Mouse (Mus musculus): ENCODE results near the gene Ly6g6d. TPM values are rescaled to one million over a fixed set of nuclear protein-coding genes. Genes with fewer than 3 reads are reported as not detected.

Gene Ly6g6d
- polyA plus RNA-seq (2015; fragmentation: Nextera tagmentation; extraction: Ambion mirVana) = 1.2 and 2.1 TPM in 2 replicates

GRCm38 (mm10) chr17:35077786-35078233 lies at the start of gene Ly6g6d:
Ly6g6d (minus strand) TSS chr17:35078065.

GRCm38 (mm10) chr17:35126206-35126611 lies 48.3 kb upstream of the Ly6g6d start, which contains the start of gene D17H6S53E:
D17H6S53E (plus strand) TSS chr17:35126373.

GRCm38 (mm10) chr17:35121871-35122303 lies 44.0 kb upstream of the Ly6g6d start, which contains the start of gene Csnk2b:
Csnk2b (minus strand) TSS chr17:35122053.

DNA sequence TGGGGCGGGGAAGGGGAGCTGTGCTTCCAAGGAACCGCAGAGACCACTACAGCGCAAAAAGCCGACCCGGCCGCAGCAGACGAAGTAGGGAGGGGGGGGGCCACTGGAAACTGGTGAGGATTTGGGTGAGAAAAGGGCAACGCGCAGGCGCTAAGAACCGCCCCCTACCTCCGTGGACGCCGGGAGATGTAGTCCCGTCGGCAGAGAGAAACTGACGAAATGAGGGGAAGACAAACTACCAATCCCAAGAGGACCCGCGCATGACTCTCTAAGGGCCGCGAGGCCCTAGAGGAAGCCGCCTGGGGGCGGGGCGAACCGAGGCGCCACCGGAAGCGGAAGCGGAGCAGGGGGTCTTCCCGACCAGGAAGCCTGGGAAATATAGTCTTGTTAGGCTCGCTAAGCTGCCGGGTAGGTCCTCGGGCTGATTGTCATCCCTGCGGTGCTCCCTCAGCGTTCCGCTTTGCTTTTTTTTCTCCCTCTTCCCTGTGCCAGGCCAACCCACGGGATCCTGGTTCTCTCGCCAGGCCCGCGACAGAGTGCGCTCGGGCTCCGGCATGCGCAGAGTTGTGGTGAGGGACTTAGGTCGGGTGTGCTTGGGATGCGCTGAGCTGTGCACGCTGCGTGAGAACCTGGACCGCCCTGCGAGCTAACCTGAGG lies 43.4 kb upstream of the Ly6g6d start, which contains the start of gene Gpank1:
TSS of gene Gpank1 (plus strand) at position 313 of the 657 bp plus-strand sequence.

GRCm38 (mm10) chr17:35115046-35116019 lies 37.5 kb upstream of the Ly6g6d start, which contains the start of gene Ly6g5b:
Ly6g5b (minus strand) TSS chr17:35115428.

DNA sequence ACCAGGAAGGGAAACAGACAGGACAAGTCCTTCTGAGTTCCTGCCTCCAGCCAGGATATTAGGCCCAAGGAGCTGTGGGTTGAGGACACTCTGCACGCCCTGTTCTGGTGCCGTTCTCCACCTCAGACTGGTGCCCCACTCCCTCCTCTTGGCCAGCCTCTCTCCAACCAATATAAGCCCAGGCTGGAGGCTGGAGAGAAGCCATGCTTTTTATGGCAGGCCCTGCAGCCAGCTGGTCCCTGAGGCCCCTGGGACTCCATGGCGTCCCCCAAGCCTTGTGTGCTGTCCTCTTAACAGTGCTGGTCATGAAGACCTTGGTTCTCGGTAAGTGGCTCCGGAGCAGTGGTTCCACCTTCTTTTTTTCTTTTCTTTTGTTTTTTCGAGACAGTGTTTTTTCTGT lies 30.2 kb upstream of the Ly6g6d start, which contains the start of gene Ly6g5c:
TSS of gene Ly6g5c (plus strand) at position 183 of the 400 bp plus-strand sequence.

GRCm38 (mm10) chr17:35088825-35089644 lies 11.2 kb upstream of the Ly6g6d start, which contains the start of gene Abhd16a:
Abhd16a (plus strand) TSS chr17:35089263.

GRCm38 (mm10) chr17:35085208-35085865 lies 7.5 kb upstream of the Ly6g6d start, which contains the start of gene Ly6g6f:
Ly6g6f (minus strand) TSS chr17:35085610.

DNA sequence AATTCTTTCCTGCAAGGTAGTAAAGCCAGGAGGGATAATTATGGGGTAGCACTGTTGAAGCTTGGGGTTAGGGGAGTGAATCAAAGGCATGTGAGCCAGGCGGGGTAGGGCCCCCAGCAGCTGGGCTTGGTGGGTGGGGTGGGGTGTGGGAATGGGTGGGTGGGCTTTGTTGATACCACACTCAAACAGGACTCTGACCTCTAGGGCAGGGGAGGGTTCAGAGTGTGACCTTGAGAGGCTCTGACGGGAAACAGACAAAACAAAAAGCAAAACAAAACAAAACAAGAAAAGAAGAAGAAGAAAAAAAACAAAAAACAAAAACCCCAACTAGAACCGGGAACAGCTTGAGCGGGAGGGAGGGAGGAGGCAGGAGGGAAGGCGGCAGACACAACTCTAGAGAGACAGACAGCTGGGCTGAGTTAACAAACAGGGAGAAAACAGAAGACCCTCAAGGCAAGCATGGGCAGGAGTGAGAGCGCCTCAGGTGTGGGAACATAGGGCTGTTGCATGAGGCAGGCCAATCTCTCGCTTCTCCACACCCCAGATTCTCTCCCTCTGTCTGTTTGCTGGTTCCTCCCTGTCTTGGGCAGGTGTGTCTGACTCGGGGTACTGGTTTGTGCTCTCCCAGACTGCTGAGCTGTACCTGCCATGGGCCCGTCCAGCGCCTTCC lies 1.2 kb downstream of the Ly6g6d start, which contains the start of gene Ly6g6e:
TSS of gene Ly6g6e (plus strand) at position 396 of the 670 bp plus-strand sequence.

DNA sequence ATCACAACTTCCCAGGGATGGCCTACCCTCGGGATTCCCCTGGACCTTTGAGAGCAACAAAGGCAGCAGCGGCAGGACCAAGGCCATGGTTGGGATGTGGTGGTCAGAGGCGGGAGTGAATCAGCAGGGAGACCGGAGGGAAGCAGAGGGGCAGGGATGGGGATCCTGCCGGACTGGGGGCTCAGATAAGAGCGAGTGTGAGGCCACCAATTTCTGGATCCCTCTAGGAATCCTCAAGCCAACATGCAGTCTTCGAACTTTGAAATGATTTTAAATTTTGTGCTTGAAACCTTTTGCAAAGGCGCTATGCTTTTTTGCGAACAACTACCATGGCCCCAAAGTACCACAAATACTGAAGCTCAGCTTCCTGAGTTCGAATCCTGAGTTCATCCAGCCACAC lies 11.8 kb downstream of the Ly6g6d start, which contains the start of gene Mpig6b:
TSS of gene Mpig6b (minus strand) at position 101 of the 400 bp plus-strand sequence.

GRCm38 (mm10) chr17:35064951-35065947 lies 12.6 kb downstream of the Ly6g6d start, which contains the start of gene Ly6g6c:
Ly6g6c (plus strand) TSS chr17:35065388.

GRCm38 (mm10) chr17:35058911-35059892 lies 18.7 kb downstream of the Ly6g6d start, which contains the start of gene Ddah2:
Ddah2 (plus strand) TSS chr17:35059035.

DNA sequence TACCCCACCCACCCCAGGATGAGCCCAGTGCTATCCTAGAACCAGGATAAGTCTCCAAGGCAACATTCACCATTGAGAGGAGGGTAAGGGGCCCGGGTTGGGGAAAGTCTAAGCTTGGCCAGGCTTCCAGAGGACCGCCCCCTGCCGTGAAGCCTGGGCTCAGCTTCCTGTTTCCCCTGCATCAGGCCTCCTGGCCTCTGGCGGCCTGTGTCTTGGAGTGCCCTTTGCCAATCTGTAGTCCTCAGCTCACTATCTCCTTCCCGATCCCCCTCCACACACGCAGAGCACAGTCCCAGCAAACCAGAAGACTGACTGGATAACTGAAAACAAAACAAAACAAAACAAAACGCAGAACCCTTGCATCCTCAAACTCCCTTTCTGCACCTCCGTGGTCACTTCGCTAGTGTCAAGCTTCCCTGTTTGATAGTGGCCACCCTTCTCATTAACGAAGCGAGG lies 28.3 kb downstream of the Ly6g6d start, which contains the start of gene Clic1:
TSS of gene Clic1 (plus strand) at position 406 of the 456 bp plus-strand sequence.

DNA sequence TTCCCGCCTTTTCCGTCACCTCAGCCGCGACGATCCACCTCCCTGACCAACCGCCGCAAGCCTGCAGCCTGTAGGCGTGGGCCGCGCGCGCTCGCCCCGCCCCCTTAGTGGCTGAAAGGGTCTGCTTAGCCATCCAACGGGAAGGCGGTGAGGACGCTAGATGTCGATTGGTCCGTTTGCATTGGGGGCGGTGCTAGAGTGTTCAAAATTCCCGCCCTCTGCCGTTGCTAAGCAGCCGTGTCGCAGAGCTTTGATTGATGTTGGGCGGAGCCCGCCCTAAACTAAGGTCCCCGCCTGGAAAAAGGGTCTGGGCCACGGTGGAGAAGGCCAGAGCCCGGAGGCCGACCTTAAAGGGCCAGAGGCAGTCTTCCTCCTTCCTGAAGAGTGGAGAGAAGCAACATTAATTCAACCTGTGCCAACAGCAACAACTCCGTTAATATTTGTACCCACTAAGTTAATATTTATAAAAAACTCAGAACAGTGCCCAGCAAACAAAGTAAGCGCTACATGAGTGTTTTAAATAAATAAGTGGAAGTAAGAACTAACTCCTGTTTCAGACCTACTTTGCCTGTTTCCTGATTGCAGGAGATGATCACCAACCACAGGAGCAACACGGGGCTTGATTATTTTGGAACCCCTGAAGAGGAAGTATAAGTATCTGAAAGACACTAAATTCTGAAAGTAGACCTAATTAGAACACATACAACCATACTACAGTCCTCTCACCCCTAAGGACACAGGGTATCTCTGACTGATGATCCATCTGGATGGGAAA lies 31.0 kb downstream of the Ly6g6d start, which contains the start of gene Msh5:
TSS of gene Msh5 (minus strand) at position 65 of the 775 bp plus-strand sequence.

DNA sequence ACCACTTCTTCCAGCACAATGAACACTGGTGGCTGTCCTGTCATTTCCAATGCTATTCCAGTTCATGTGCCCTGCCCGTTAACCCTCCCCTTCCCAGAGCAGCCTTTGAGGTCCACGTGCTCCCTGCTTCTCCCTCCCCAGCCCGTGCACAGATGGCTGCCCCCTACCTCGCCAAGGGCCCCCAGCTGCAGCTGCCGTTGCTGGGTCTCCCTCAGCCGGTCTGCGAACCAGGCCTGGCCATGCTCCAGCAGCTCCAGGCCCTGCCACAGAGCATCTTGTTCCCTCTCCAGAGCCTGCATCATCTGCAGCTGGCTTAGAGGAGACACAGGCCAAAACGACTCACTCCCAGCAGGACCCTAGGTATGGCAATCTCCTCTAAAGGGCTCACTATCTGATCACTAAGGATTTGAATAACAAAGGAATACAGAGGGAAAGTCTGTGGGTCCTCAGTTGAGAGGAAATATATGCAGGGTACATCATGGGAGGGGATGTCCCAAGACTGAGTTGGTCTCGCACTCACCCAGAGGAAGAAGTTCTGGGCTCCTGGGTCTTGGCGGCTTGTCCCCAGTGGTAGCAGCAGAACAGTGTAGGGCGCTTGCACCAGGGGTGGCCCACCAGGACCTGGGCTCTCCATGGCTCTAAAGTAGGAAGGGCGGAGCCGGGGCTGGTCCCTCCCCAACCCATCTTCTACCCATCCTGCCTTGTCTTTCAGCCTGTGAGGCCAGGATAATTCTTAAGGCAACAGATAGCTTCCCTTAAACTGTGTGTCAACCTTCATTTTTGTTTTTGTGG lies 50.4 kb downstream of the Ly6g6d start, which contains the start of gene Sapcd1:
TSS of gene Sapcd1 (minus strand) at position 740 of the 792 bp plus-strand sequence.

All from spleen, postnatal 0 days (tissue).